ENCODE assay signal across 8 mouse cellular contexts in the genomic region with DNA sequence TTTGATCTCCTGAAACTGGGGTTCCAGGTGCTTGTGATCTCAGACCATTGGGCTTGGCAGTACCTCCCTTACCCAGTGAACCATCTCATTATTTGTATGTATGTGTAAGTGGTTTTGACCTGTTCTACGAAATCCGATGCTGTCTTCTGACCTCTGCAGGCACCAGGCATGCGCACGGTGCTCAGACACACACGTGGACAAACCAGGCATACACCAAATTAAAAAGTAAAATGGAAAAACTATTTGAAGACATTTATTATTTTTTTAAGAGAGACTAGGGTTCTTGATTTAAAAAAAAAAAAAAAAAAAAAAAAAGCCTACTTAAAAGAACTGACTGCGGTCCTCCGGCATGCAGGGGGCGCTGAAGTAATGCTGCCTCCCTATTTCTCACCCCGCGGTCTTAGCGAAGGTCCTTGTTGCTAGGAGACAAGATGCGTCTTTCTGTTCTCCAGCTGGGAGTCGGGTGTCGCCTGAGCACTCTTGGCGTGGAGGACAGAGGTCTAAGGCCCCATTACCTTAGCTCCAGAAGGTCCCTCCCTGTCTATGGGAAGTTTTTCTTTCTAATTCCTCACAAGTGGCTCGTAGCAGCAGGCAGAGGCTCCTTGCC. TPM values are rescaled to one million over a fixed set of nuclear protein-coding genes. Genes with fewer than 3 reads are reported as not detected.
A peak's percentile ranks its signal among the peaks of the same experiment; 100 is the strongest.
DNase-seq lines count a peak whose midpoint lies in the region; ATAC-seq lines count a peak whose summit lies in the region.

Ccdc65 (plus strand) TSS at position 442 of the 607 bp plus-strand sequence.

- ATAC-seq in megakaryocyte, adult 5-6 weeks (ENCODE audit: poor library complexity, severe bottlenecking) = peak; percentile 93

- DNase-seq in adipocyte (ENCODE audit: low spot score) = peak; percentile 75
- peak; percentile 61 to 74 for DNase-seq in cerebellum, postnatal 4 days (ENCODE audit: low spot score in 2 of 2)
- DNase-seq in gastrocnemius, postnatal 10 days = peak; percentile 77
- DNase-seq in induced T-regulatory cell, adult 2 months (ENCODE audit: low read depth) = peak; percentile 87
- DNase-seq in left cerebral cortex, adult 8-10 months (ENCODE audit: low spot score in 2 of 2) = peak; percentile 81 to 88
- peak; percentile 88 for DNase-seq in right cerebral cortex, adult 18-20 months
- DNase-seq in urinary bladder, postnatal 25 days (ENCODE audit: low spot score) = peak; percentile 75

RNA-seq across cellular contexts. Expression of gene Ccdc65, which starts in this region (rescaled TPM):
- total RNA-seq in gastrocnemius, postnatal 10 days (2021) = not detected
- 10 to 100 TPM in 3 of 4 experiments, 1 to 10 TPM in 1; 8.6 to 12.7 (median 11.6) TPM for total RNA-seq in left cerebral cortex, adult 8-10 months (2022)
- not detected in 2 replicates for total RNA-seq in megakaryocyte, adult 5-6 weeks (2015)
- not detected in 2 replicates for total RNA-seq in megakaryocyte, adult 5-6 weeks (2017)

Comparison
In these comparisons a context has a peak if more than half of its experiments do, and no peak if none do; other contexts are left out.
1. Peak in every context shown above with its lines: DNase-seq and ATAC-seq.
2. RNA of gene Ccdc65 (total RNA-seq): 8.6 to 12.7 TPM in left cerebral cortex, adult 8-10 months; not detected in gastrocnemius, postnatal 10 days and not detected in megakaryocyte, adult 5-6 weeks; every median in the first group is over 4 times any median in the second.
3. Peak in DNase-seq in gastrocnemius, postnatal 10 days; RNA of the gene not detected or under 1 TPM.
4. Peak in ATAC-seq in megakaryocyte, adult 5-6 weeks; RNA of the gene not detected or under 1 TPM.